In the genomic region with DNA sequence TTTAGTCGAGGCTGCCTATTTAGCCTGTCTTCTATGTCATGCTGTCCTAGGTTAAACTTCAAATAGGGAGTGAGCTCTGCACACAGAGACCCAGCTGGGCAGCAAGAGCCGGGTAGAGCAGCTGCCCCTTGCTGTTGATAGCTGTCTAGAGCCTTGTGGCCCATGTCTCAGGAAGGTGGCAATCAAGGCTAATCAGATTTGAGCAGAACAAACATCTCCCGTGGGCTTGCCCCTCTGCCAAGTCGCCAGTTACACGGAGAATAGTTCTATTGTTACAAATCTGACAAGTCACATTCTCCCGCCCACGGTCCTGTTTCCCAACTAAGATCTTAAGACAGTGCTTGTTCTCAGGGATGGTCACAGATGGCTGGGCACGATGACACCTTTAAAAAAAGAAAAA, we compare ENCODE assay signal across 15 mouse cellular contexts.
A peak's percentile ranks its signal among the peaks of the same experiment; 100 is the strongest.
DNase-seq lines count a peak whose midpoint lies in the region; ATAC-seq lines count a peak whose summit lies in the region.
"Had no signal": no experiment of that assay in that cellular context is flagged by ENCODE, and none has a peak within 500 bp of the region (broad histone marks: within the 10 kb centered on the region; RNA-seq: fewer than 3 reads in every experiment).

No protein-coding gene starts in this region.

- peak; percentile 81 for ATAC-seq in midbrain, embryonic 11.5 days (ENCODE audit: low FRiP score)

- no peak overlapping the region for H3K4me3 ChIP-seq in heart, embryonic 10.5 days
- H3K4me3 ChIP-seq in midbrain, embryonic 11.5 days (ENCODE audit: low read depth, low read length): no peak overlapping the region
- H3K4me3 ChIP-seq: heart, embryonic 15.5 days; limb, embryonic 15.5 days had no signal

- no peak overlapping the region for H3K27ac ChIP-seq in heart, embryonic 10.5 days
- no peak overlapping the region; the same call in 1 of the 2 replicates for H3K27ac ChIP-seq in midbrain, embryonic 11.5 days (ENCODE audit: low read depth, low read length)
- H3K27ac ChIP-seq: heart, embryonic 15.5 days; limb, embryonic 15.5 days had no signal

- no peak overlapping the region for H3K4me2 ChIP-seq in midbrain, embryonic 11.5 days
- H3K4me2 ChIP-seq: heart, embryonic 15.5 days; limb, embryonic 15.5 days; lung, embryonic 14.5 days had no signal

- H3K36me3 ChIP-seq in heart, embryonic 10.5 days: no peaks in the 10 kb centered on the region
- H3K36me3 ChIP-seq in midbrain, embryonic 11.5 days (ENCODE audit: control insufficient read depth, insufficient read depth, low read length): no peaks in the 10 kb centered on the region
- H3K36me3 ChIP-seq: heart, embryonic 15.5 days; limb, embryonic 15.5 days had no signal

- intact Hi-C loops in heart, postnatal 14 days (cut with DNase I): no loop called here

- 41% methylated on average over 8 of the region's 8 CpGs for WGBS in heart, embryonic 10.5 days
- 7% methylated on average over 8 of the region's 8 CpGs for WGBS in midbrain, embryonic 11.5 days

- peak; percentile 11 for DNase-seq in embryo, embryonic 10 days (ENCODE audit: low spot score)
- no peak for DNase-seq in embryo, embryonic 10.5 days (ENCODE audit: low spot score)
- peak; percentile 43 for DNase-seq in heart, embryonic 10.5 days (ENCODE audit: low spot score)
- DNase-seq in heart, postnatal 14 days: no peak
- peak; percentile 62 for DNase-seq in Muller cell, postnatal 12 days (ENCODE audit: inconsistent ontology term)
- no peak for DNase-seq in midbrain, embryonic 11.5 days (ENCODE audit: low spot score, missing footprints)
- no peak for DNase-seq in adrenal gland, postnatal 14 days
- DNase-seq in kidney, adult 11 months: no peak
- DNase-seq: cerebellum, adult 18-20 months; gastrocnemius, postnatal 36 days; layer of hippocampus, adult 9-11 months; lung, embryonic 14.5 days had no signal

- no peak overlapping the region for H3K9ac ChIP-seq in midbrain, embryonic 11.5 days (ENCODE audit: low read length)
- H3K9ac ChIP-seq: heart, embryonic 15.5 days; limb, embryonic 15.5 days; lung, embryonic 14.5 days had no signal

- H3K27me3 ChIP-seq in heart, embryonic 10.5 days (ENCODE audit: insufficient read depth, poor library complexity, severe bottlenecking): no peaks in the 10 kb centered on the region
- no peaks in the 10 kb centered on the region for H3K27me3 ChIP-seq in midbrain, embryonic 11.5 days (ENCODE audit: control insufficient read depth, insufficient read depth, low read length)
- H3K27me3 ChIP-seq: CH12.LX; heart, embryonic 15.5 days; limb, embryonic 15.5 days had no signal

- no peaks in the 10 kb centered on the region for H3K4me1 ChIP-seq in heart, embryonic 10.5 days
- H3K4me1 ChIP-seq in midbrain, embryonic 11.5 days (ENCODE audit: control insufficient read depth, insufficient read depth, low read length): peaks cover 7% of the 10 kb centered on the region
- H3K4me1 ChIP-seq: heart, embryonic 15.5 days; limb, embryonic 15.5 days had no signal

- H3K9me3 ChIP-seq in heart, embryonic 10.5 days: no peaks in the 10 kb centered on the region
- H3K9me3 ChIP-seq in midbrain, embryonic 11.5 days (ENCODE audit: control insufficient read depth, low read length): no peaks in the 10 kb centered on the region
- H3K9me3 ChIP-seq: heart, embryonic 15.5 days; limb, embryonic 15.5 days had no signal

Comparison
In these comparisons a context has a peak if more than half of its experiments do, and no peak if none do; other contexts are left out.
1. DNase-seq: peak in embryo, embryonic 10 days (single experiment), heart, embryonic 10.5 days (single experiment) and Muller cell, postnatal 12 days (single experiment); none in embryo, embryonic 10.5 days (single experiment), heart, postnatal 14 days (0 of 2), midbrain, embryonic 11.5 days (single experiment), adrenal gland, postnatal 14 days (single experiment) and kidney, adult 11 months (single experiment).